Mouse (Mus musculus) retina, adult 2 months (tissue): Measurements from ENCODE around the gene Bcl2l13.

Source experiments
- DNase-seq: peaks from one replicate; pipeline ENCODE4 v3.0.0-alpha.2; 2012; ENCODE audit warnings: low read depth, low spot score

Bcl2l13 gene

DNA sequence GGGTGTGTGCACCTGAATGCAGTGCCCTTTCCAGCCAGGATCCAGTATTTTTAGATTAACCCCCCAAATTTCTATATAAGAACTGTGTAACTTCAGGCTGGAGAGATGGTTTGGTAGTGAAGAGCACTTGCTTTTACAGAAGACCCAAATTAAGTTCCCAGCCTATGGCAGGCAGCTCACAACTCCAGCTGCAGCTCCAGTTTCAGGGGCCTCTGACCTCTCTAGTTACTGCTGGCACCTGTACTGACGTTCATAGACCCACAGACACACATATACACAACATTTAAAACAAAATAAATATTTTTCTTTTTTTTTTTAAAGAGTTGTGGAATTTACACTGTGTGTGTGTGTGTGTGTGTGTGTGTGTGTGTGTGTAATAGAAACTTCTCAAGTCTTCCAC lies 93.4 kb downstream of the Bcl2l13 start:
- no peak for DNase-seq

DNA sequence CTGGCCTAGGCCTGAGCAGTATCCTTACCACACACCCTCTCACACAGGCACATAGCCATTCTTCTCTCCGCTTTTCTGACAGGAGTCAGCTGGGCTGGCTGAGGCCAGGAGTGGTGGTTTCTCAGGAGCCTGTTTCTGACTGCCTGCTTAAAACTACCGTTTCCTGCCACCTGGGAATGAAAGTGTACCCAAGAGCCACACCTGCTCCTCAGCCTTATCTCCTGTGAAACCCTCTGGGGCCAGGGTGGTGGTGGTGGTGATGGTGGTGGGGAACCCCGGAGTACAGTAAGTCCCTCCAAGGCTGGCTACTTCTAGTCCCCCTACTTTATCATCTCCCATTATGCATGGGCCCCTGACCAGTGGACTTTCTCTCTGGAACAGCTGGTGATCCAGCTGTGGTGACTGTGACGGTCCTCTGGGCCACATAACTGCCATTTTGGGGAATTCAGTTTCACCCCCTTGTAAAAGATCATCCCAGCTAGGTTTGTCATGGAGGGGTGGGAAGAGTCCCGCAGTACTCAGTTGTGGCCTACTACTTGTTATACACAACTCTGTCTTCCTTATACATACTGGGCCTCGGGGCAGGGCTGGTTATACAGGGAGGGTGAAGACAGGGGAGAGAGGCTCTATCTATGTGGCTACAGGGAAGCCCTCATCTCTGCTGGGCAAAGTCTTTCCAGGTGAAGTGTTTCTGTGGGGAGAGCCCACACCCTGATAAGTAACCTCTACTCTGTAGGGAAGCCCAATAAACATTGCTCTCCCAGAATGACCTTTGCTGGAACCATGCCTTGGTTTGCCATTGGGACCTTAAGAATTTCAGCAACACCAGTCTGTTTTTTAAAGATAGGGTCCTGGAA lies 94.7 kb downstream of the Bcl2l13 start:
- no peak for DNase-seq

DNA sequence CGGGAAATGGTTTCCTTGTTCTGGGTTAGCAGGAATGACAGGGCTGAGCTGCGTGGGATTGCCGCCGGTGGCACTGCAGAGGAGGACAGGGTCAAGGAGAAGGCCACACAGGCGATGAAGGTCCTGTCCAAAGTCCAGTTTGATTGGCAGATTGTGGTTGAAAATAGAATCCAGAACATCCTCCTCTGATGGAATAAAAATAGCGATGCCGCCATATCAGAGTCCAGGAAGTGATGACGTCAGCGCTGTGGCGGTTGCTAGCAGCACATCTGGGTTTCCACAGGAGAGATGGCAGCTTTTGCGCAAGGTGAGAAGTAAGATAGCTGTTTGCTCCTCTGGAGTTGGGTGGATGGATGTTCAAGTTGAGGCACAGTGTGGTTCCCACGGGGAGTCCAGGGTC lies 96.6 kb downstream of the Bcl2l13 start:
- DNase-seq = no peak

DNA sequence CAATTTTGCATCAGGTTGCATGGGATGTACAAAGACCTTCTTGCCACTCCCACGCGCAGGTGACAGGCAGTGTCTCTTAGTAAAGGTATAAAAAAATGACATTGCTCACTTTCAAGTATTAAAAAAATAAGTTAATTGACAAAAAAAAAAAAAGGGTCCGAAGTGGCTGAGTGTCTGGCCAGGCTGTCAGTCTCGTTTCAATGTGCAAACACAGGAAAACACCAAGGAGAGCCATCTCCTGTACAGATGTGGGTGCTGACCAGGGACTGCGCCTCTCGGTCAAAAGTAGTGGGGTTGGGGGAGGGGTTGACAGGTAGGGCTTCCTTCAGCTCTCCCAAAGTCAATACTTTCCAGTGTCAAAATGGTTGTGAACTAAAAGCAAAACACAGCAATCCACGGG lies 97.7 kb downstream of the Bcl2l13 start:
- no peak for DNase-seq

DNA sequence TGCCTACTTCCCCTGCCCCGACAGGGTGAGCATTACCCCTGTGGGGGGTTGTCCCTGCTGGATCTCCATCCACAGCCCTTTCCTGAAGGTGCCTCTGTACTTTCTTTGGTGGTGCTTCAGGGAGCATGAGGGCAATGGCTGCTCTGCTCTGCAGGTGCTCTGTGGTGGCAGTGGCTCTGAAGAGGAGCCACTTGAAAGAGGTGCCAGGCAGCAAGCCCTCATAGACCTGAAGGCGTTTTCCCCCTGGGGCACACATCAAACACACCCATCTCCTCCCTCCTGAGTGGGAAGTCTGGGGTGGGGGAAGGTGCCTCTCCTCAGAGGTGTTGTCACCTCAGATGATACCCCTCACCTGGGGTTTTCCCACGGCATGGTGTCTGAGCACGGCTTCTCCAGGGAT lies 98.2 kb downstream of the Bcl2l13 start:
- DNase-seq = no peak

DNA sequence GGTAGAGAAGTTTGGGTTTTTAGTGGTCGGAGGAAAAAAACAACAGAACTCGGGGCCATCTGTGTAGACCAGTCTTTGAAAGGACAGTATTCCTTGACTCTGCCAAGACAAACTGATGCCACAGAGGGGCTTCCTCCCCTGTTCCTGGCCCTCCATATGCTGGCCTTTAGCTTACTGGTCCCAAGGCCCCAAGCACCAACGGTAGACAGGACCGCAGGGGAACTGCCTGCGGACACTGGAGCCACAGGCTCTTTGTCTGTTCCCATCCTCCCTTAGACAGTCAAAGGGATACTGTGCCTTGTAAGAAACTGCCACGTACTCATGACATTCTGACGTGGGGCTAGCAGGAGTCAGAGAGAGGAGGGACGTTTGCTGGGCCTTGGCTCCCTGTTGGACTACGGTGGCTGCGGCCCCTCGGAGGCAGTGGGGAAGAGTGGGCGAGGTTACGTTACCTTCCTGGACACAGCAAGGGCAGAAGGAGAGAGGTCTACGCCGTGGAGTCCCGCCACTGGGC lies 101.1 kb downstream of the Bcl2l13 start:
- no peak for DNase-seq

DNA sequence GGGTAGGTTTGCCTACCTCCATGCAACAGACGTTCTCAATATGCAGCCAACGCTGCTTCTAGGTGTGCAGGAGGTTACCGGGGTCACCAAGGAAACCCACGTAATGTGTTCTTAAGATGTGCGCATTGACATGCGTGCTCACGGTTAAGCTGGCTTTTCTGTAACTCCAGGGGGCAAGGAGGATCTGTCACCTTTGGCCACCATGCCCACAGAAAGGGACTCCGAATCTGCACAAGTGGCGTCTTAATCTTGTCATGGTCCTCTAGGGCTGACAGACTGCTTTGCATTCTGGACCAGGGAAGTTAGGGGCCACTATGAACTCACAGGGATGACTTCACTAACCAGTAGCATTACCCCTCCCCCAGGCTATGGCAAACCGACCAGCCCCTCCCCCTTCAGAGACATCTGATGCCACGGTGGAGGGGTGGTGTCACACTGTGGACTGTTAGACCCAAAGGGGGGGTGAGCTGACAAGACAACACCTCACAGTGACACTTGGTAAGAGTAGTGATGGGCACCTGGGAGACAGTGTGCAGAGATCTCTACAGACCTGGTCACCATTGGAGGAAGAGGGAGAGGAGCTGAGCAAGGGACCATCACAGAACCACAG lies 102.1 kb downstream of the Bcl2l13 start:
- no peak for DNase-seq

DNA sequence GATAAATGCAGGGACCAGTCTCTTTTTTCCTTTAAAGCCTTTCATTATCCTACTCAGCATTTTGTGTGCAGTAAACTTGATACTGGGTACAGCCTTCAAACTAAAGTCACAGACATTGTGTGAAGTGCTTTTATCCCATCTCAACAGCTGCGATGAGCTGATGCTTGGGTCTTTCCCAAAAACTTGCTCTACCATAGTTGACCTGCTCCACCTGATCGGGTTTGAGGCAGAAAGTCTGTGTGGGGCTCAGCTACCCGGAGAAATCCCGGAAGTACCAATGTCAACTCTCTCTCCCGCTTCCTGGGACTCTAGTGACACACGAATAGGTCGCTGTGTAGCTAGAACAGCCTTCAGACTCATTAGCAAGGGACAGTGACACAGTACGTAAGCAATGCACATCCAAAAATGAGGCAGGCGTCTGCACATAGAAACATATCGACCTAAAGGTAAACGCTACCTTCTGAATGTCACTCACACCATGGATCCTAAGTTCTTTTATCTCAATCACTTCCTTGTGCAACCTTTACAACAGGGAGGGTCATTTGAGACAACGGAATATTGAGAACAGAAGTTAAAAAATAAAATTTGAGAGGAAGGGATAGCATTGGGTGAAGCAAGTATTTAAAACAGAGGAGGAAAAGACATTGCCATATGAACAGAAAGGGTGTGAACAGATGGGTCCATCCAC lies 102.9 kb downstream of the Bcl2l13 start:
- DNase-seq = no peak

DNA sequence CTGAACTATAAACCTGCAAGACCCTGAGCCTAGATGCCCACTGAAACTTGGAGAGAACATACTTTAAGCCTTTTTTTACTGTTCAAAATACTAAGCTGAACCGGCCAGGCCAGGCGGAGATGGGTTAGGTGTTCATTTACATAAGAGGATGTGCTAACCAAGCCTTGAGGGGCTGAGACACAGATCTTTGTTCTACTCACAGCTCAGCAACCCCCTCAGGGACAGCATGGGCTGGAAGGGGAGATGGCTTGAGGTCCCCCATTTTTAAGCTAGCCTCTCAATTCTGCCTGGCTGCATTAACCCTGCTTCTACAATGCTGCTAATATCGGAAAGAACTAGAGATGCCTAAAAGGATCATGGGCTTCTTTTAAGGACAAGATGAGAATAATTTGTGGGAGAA lies 103.8 kb downstream of the Bcl2l13 start:
- no peak for DNase-seq

DNA sequence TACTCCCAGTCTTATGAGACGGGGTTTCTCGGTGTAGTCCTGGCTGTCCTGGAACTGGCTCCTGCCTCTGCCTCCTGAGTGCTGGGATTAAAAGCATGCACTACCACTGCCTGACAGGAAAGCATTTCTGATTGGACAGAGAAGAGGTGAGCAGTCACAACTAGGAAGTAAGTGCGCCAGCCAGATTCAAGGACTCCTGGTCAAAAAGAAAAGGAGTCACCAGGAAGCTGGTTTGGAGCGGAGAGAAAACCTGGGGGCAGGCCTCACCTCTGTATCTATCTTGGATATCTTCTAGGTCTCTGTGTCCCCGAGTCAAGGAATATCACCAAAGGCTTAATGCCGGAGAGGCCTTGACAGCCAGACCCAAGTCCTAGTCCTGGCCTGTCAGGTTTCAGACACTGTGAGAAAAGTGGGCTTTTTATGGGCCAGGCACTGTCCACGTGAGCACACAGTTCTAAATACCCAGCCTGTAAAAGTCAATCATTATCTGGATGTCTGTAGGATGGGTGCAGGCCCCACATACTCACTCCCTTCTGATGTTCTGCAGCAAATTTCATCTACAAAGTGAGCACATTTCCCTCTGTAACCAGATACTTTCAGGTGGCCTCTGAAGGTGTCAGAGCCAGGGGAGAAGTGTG lies 104.6 kb downstream of the Bcl2l13 start:
- DNase-seq = no peak

GRCm38 (mm10) chr6:120941084-120941481 lies 105.1 kb downstream of the Bcl2l13 start:
- DNase-seq = no peak

DNA sequence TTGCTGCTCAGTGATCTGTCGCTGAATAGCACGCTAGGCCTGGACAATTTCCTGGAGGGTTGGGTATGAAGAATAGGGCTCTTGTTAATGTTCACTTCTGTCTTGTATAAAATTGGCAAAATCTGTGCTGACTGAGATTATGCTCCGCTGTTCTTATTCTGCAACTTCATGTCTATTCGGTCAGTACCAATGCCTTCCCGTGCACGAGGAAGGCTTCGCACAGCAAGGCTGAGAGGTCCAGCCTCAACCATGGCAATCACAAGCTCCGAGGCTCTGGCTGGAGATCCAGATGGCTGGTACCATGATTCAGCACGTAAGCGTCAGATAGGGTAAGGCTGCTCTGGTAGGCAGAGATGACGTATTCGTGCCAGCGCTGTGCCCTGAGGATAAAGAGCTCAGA lies 105.6 kb downstream of the Bcl2l13 start:
- DNase-seq = no peak
